Mouse (Mus musculus): Measurements from ENCODE around the gene Psmd12. TPM values are rescaled to one million over a fixed set of nuclear protein-coding genes. Genes with fewer than 3 reads are reported as not detected.
A peak's percentile ranks its signal among the peaks of the same experiment; 100 is the strongest.

Gene Psmd12
- polyA plus RNA-seq, 1 experiment from 2014 or later, result 178 TPM

GRCm38 (mm10) chr11:107449169-107449910 lies 29.9 kb upstream of the Psmd12 start:
- peak; percentile 23; the same call in 1 of the 2 replicates for ATAC-seq (replicated peaks; ENCODE audit: low FRiP score)
- Histone ChIP-seq H3K27ac (0 out of 2 replicates have a peak overlapping the region, but pooled peaks have one; percentile 32), H3K4me1 (peaks cover 62% of the 10 kb centered on the region), H3K4me2 (peak overlapping the region; percentile 4; the same call in 1 of the 2 replicates), H3K36me3 (peaks cover 4% of the 10 kb centered on the region; the same call in 1 of the 2 replicates), H3K9me3 (replicated peaks) (no peaks in the 10 kb centered on the region), H3K9ac (no peak overlapping the region), H3K4me3 (replicated peaks) (no peak overlapping the region), H3K27me3 (no peaks in the 10 kb centered on the region)
- WGBS, result 55% methylated on average over 17 of the region's 17 CpGs

GRCm38 (mm10) chr11:107450097-107450496 lies 29.2 kb upstream of the Psmd12 start:
- Histone ChIP-seq H3K27ac (no peak overlapping the region), H3K27me3 (no peaks in the 10 kb centered on the region), H3K4me2 (no peak overlapping the region), H3K4me3 (replicated peaks) (no peak overlapping the region), H3K36me3 (peaks cover 4% of the 10 kb centered on the region; the same call in 1 of the 2 replicates), H3K4me1 (peaks cover 69% of the 10 kb centered on the region), H3K9ac (no peak overlapping the region), H3K9me3 (replicated peaks) (no peaks in the 10 kb centered on the region)
- WGBS, result 61% methylated on average over 6 of the region's 6 CpGs
- ATAC-seq (replicated peaks; ENCODE audit: low FRiP score), result no peak

- Histone ChIP-seq H3K27me3 (no peaks in the 10 kb centered on the region), H3K4me1 (peaks cover 67% of the 10 kb centered on the region), H3K4me2 (no peak overlapping the region), H3K9me3 (replicated peaks) (no peaks in the 10 kb centered on the region), H3K27ac (peak overlapping the region; percentile 49), H3K36me3 (peaks cover 4% of the 10 kb centered on the region; the same call in 1 of the 2 replicates), H3K9ac (no peak overlapping the region), H3K4me3 (replicated peaks) (no peak overlapping the region)
- ATAC-seq (replicated peaks; ENCODE audit: low FRiP score), result 0 out of 2 replicates have a peak, but pooled peaks have one; percentile 3
- 56% methylated on average over 10 of the region's 10 CpGs for whole genome bisulfite sequencing
These were observed 28.2 kb upstream of the Psmd12 start for GRCm38 (mm10) chr11:107451106-107451505.

- Histone ChIP-seq H3K9me3 (replicated peaks) (no peaks in the 10 kb centered on the region), H3K27me3 (no peaks in the 10 kb centered on the region), H3K4me2 (no peak overlapping the region), H3K36me3 (peaks cover 4% of the 10 kb centered on the region; the same call in 1 of the 2 replicates), H3K27ac (no peak overlapping the region), H3K9ac (no peak overlapping the region), H3K4me1 (peaks cover 63% of the 10 kb centered on the region), H3K4me3 (replicated peaks) (no peak overlapping the region)
- ATAC-seq (replicated peaks; ENCODE audit: low FRiP score), result no peak
- 84% methylated on average over 7 of the region's 7 CpGs for WGBS
These were observed 27.2 kb upstream of the Psmd12 start for GRCm38 (mm10) chr11:107452053-107452452.

- WGBS, result 35% methylated on average over 16 of the region's 19 CpGs
- no peak for ATAC-seq (replicated peaks; ENCODE audit: low FRiP score)
These were observed 24.5 kb upstream of the Psmd12 start for GRCm38 (mm10) chr11:107454546-107455462.

GRCm38 (mm10) chr11:107457282-107457681 lies 22.0 kb upstream of the Psmd12 start:
- 95% methylated on average over 3 of the region's 3 CpGs for WGBS
- Histone ChIP-seq H3K27ac (no peak overlapping the region), H3K9ac (no peak overlapping the region), H3K4me2 (no peak overlapping the region), H3K4me3 (replicated peaks) (no peak overlapping the region), H3K9me3 (replicated peaks) (no peaks in the 10 kb centered on the region), H3K36me3 (peaks cover 4% of the 10 kb centered on the region; the same call in 1 of the 2 replicates), H3K4me1 (peaks cover 25% of the 10 kb centered on the region), H3K27me3 (no peaks in the 10 kb centered on the region)
- ATAC-seq (replicated peaks; ENCODE audit: low FRiP score), result no peak

More at GRCm38 (mm10) chr11:107454546-107455462, 24.5 kb upstream of the Psmd12 start:
- Histone ChIP-seq H3K4me3 (replicated peaks) (peak overlapping the region; percentile 11; the same call in 1 of the 2 replicates), H3K27me3 (no peaks in the 10 kb centered on the region), H3K4me1 (peaks cover 47% of the 10 kb centered on the region), H3K9me3 (replicated peaks) (no peaks in the 10 kb centered on the region), H3K4me2 (peak overlapping the region; percentile 34), H3K27ac (0 out of 2 replicates have a peak overlapping the region, but pooled peaks have one; percentile 3), H3K9ac (no peak overlapping the region), H3K36me3 (peaks cover 4% of the 10 kb centered on the region; the same call in 1 of the 2 replicates)

GRCm38 (mm10) chr11:107458286-107458685 lies 21.0 kb upstream of the Psmd12 start:
- no peak overlapping the region for H3K9ac ChIP-seq
- ATAC-seq (replicated peaks; ENCODE audit: low FRiP score), result no peak
- no peak overlapping the region for H3K4me3 ChIP-seq (replicated peaks)
- H3K27me3 ChIP-seq, result no peaks in the 10 kb centered on the region
- WGBS, result 77% methylated on average over 12 of the region's 12 CpGs
- peaks cover 4% of the 10 kb centered on the region; the same call in 1 of the 2 replicates for H3K36me3 ChIP-seq
- peaks cover 23% of the 10 kb centered on the region for H3K4me1 ChIP-seq
- H3K4me2 ChIP-seq, result no peak overlapping the region
- H3K9me3 ChIP-seq (replicated peaks), result no peaks in the 10 kb centered on the region
- H3K27ac ChIP-seq, result no peak overlapping the region

- no peak overlapping the region for H3K27ac ChIP-seq
- H3K4me3 ChIP-seq (replicated peaks), result no peak overlapping the region
- peaks cover 26% of the 10 kb centered on the region for H3K4me1 ChIP-seq
- no peak overlapping the region for H3K4me2 ChIP-seq
- H3K27me3 ChIP-seq, result no peaks in the 10 kb centered on the region
- no peak overlapping the region for H3K9ac ChIP-seq
- H3K9me3 ChIP-seq (replicated peaks), result no peaks in the 10 kb centered on the region
- WGBS, result 79% methylated on average over 7 of the region's 7 CpGs
- no peak for ATAC-seq (replicated peaks; ENCODE audit: low FRiP score)
- H3K36me3 ChIP-seq, result no peaks in the 10 kb centered on the region
These were observed 20.3 kb upstream of the Psmd12 start for GRCm38 (mm10) chr11:107458986-107459385.

- no peaks in the 10 kb centered on the region for H3K36me3 ChIP-seq
- no peak overlapping the region for H3K4me3 ChIP-seq (replicated peaks)
- H3K9ac ChIP-seq, result no peak overlapping the region
- no peak overlapping the region for H3K4me2 ChIP-seq
- no peak overlapping the region for H3K27ac ChIP-seq
- no peak for ATAC-seq (replicated peaks; ENCODE audit: low FRiP score)
- peaks cover 26% of the 10 kb centered on the region for H3K4me1 ChIP-seq
- no peaks in the 10 kb centered on the region for H3K9me3 ChIP-seq (replicated peaks)
- WGBS, result 84% methylated on average over 7 of the region's 7 CpGs
- no peaks in the 10 kb centered on the region for H3K27me3 ChIP-seq
These were observed 19.5 kb upstream of the Psmd12 start for GRCm38 (mm10) chr11:107459828-107460227.

- Histone ChIP-seq H3K4me2 (no peak overlapping the region), H3K9ac (no peak overlapping the region), H3K27me3 (no peaks in the 10 kb centered on the region), H3K4me3 (replicated peaks) (no peak overlapping the region), H3K9me3 (replicated peaks) (no peaks in the 10 kb centered on the region), H3K36me3 (no peaks in the 10 kb centered on the region), H3K4me1 (peaks cover 32% of the 10 kb centered on the region), H3K27ac (no peak overlapping the region)
- WGBS, result 96% methylated on average over 3 of the region's 3 CpGs
- ATAC-seq (replicated peaks; ENCODE audit: low FRiP score), result no peak
These were observed 16.8 kb upstream of the Psmd12 start for GRCm38 (mm10) chr11:107462478-107462877.

- Histone ChIP-seq H3K4me2 (no peak overlapping the region), H3K27ac (peak overlapping the region; percentile 55; the same call in 1 of the 2 replicates), H3K9ac (no peak overlapping the region), H3K4me3 (replicated peaks) (no peak overlapping the region), H3K27me3 (no peaks in the 10 kb centered on the region), H3K36me3 (no peaks in the 10 kb centered on the region), H3K9me3 (replicated peaks) (no peaks in the 10 kb centered on the region), H3K4me1 (peaks cover 31% of the 10 kb centered on the region)
- 73% methylated on average over 12 of the region's 12 CpGs for WGBS
- ATAC-seq (replicated peaks; ENCODE audit: low FRiP score), result peak; percentile 73
These were observed 16.0 kb upstream of the Psmd12 start for GRCm38 (mm10) chr11:107463251-107463681.
